ENCODE assay signal across 12 mouse cellular contexts in genomic region chr15:30884692-30885334, GRCm38 (mm10).
DNase-seq lines count a peak whose midpoint lies in the region; ATAC-seq and TF ChIP-seq lines count a peak whose summit lies in the region.
"Had no signal": no experiment of that assay in that cellular context is flagged by ENCODE, and none has a peak within 500 bp of the region (broad histone marks: within the 10 kb centered on the region; RNA-seq: fewer than 3 reads in every experiment).

No protein-coding gene starts in this region.

- no peak for TF ChIP-seq EP300 in stomach, postnatal 0 days (optimal IDR thresholded peaks at IDR 0.05)

- H3K4me1 ChIP-seq in heart, embryonic 12.5 days (replicated peaks), result peaks cover 17% of the 10 kb centered on the region
- H3K4me1 ChIP-seq in neural tube, embryonic 11.5 days (ENCODE audit: control insufficient read depth, insufficient read depth, low read length), result no peaks in the 10 kb centered on the region
- peaks cover 12% of the 10 kb centered on the region for H3K4me1 ChIP-seq in hindbrain, embryonic 16.5 days (ENCODE audit: control insufficient read depth, insufficient read depth, low read depth, low read length)
- H3K4me1 ChIP-seq in neural tube, embryonic 15.5 days, result peaks cover 14% of the 10 kb centered on the region
- H3K4me1 ChIP-seq in stomach, postnatal 0 days (replicated peaks; ENCODE audit: control insufficient read depth, insufficient read depth), result no peaks in the 10 kb centered on the region
- H3K4me1 ChIP-seq: embryonic facial prominence, embryonic 13.5 days; liver, embryonic 12.5 days had no signal

- H3K27ac ChIP-seq in heart, embryonic 12.5 days (ENCODE audit: poor library complexity, severe bottlenecking), result peak overlapping the region; percentile 75
- H3K27ac ChIP-seq in neural tube, embryonic 11.5 days (ENCODE audit: low read depth, low read length), result 0 out of 2 replicates have a peak overlapping the region, but pooled peaks have one; percentile 34
- H3K27ac ChIP-seq in hindbrain, embryonic 16.5 days (ENCODE audit: low read depth, low read length), result peak overlapping the region; percentile 29; the same call in 1 of the 2 replicates
- H3K27ac ChIP-seq in neural tube, embryonic 15.5 days (replicated peaks), result peak overlapping the region; percentile 49; the same call in 1 of the 2 replicates
- H3K27ac ChIP-seq in stomach, postnatal 0 days (replicated peaks), result no peak overlapping the region
- H3K27ac ChIP-seq: embryonic facial prominence, embryonic 13.5 days; liver, embryonic 12.5 days had no signal

- 72% methylated on average over 12 of the region's 12 CpGs for WGBS in heart, embryonic 12.5 days
- WGBS in neural tube, embryonic 11.5 days, result 68% methylated on average over 12 of the region's 12 CpGs
- WGBS in hindbrain, embryonic 16.5 days, result 35% methylated on average over 12 of the region's 12 CpGs
- WGBS in neural tube, embryonic 15.5 days, result 42% methylated on average over 12 of the region's 12 CpGs
- WGBS in stomach, postnatal 0 days, result 74% methylated on average over 12 of the region's 12 CpGs

- H3K9ac ChIP-seq in heart, embryonic 12.5 days, result no peak overlapping the region
- H3K9ac ChIP-seq in neural tube, embryonic 11.5 days (ENCODE audit: low read length), result no peak overlapping the region
- no peak overlapping the region for H3K9ac ChIP-seq in hindbrain, embryonic 16.5 days (ENCODE audit: low read depth, low read length)
- H3K9ac ChIP-seq in neural tube, embryonic 15.5 days (replicated peaks), result no peak overlapping the region
- no peak overlapping the region for H3K9ac ChIP-seq in stomach, postnatal 0 days (ENCODE audit: low read length)
- H3K9ac ChIP-seq: embryonic facial prominence, embryonic 13.5 days; liver, embryonic 12.5 days had no signal

- no peaks in the 10 kb centered on the region for H3K36me3 ChIP-seq in heart, embryonic 12.5 days
- H3K36me3 ChIP-seq in neural tube, embryonic 11.5 days (ENCODE audit: control insufficient read depth, insufficient read depth, low read length), result no peaks in the 10 kb centered on the region
- H3K36me3 ChIP-seq in hindbrain, embryonic 16.5 days (ENCODE audit: control insufficient read depth, insufficient read depth, low read length), result no peaks in the 10 kb centered on the region
- H3K36me3 ChIP-seq in neural tube, embryonic 15.5 days, result peaks cover 3% of the 10 kb centered on the region; the same call in 1 of the 2 replicates
- no peaks in the 10 kb centered on the region for H3K36me3 ChIP-seq in stomach, postnatal 0 days (ENCODE audit: control insufficient read depth, insufficient read depth, low read length)
- H3K36me3 ChIP-seq: embryonic facial prominence, embryonic 13.5 days; liver, embryonic 12.5 days had no signal

- no peak for DNase-seq in heart, adult 8-10 months (ENCODE audit: low spot score)
- peak; percentile 37 for DNase-seq in neural tube, embryonic 11.5 days (ENCODE audit: low spot score)
- DNase-seq in neural tube, embryonic 10.5 days (ENCODE audit: extremely low spot score, low spot score), result no peak
- no peak for DNase-seq in adrenal gland, adult 8-10 months
- no peak for DNase-seq in stomach, postnatal 0 days (ENCODE audit: low spot score)
- DNase-seq: lung, postnatal 4 days had no signal

- no peak overlapping the region for H3K4me3 ChIP-seq in heart, embryonic 12.5 days
- H3K4me3 ChIP-seq in neural tube, embryonic 11.5 days (ENCODE audit: low read depth, low read length), result no peak overlapping the region
- H3K4me3 ChIP-seq in hindbrain, embryonic 16.5 days (ENCODE audit: low read length), result no peak overlapping the region
- H3K4me3 ChIP-seq in neural tube, embryonic 15.5 days (replicated peaks), result no peak overlapping the region
- H3K4me3 ChIP-seq in stomach, postnatal 0 days (ENCODE audit: low read depth, low read length), result no peak overlapping the region
- H3K4me3 ChIP-seq: embryonic facial prominence, embryonic 13.5 days; liver, embryonic 12.5 days; myocyte had no signal

- H3K27me3 ChIP-seq in heart, embryonic 12.5 days (replicated peaks), result no peaks in the 10 kb centered on the region
- no peaks in the 10 kb centered on the region for H3K27me3 ChIP-seq in neural tube, embryonic 11.5 days (ENCODE audit: control insufficient read depth, insufficient read depth, low read length)
- no peaks in the 10 kb centered on the region for H3K27me3 ChIP-seq in hindbrain, embryonic 16.5 days (replicated peaks; ENCODE audit: control insufficient read depth, insufficient read depth, low read length)
- no peaks in the 10 kb centered on the region for H3K27me3 ChIP-seq in neural tube, embryonic 15.5 days (replicated peaks)
- no peaks in the 10 kb centered on the region for H3K27me3 ChIP-seq in stomach, postnatal 0 days (ENCODE audit: control insufficient read depth, insufficient read depth, low read length)
- H3K27me3 ChIP-seq: embryonic facial prominence, embryonic 13.5 days; liver, embryonic 12.5 days had no signal

- H3K4me2 ChIP-seq in heart, embryonic 12.5 days, result peak overlapping the region; percentile 30
- no peak overlapping the region for H3K4me2 ChIP-seq in neural tube, embryonic 11.5 days (ENCODE audit: low read depth)
- no peak overlapping the region for H3K4me2 ChIP-seq in hindbrain, embryonic 16.5 days (ENCODE audit: low read length)
- H3K4me2 ChIP-seq in neural tube, embryonic 15.5 days, result no peak overlapping the region
- H3K4me2 ChIP-seq in stomach, postnatal 0 days (replicated peaks; ENCODE audit: low read depth), result no peak overlapping the region
- H3K4me2 ChIP-seq: embryonic facial prominence, embryonic 13.5 days; liver, embryonic 12.5 days had no signal

- 0 out of 2 replicates have a peak, but pooled peaks have one; percentile 42 for ATAC-seq in heart, embryonic 12.5 days (ENCODE audit: insufficient number of reproducible peaks, low FRiP score)
- ATAC-seq in neural tube, embryonic 11.5 days (ENCODE audit: insufficient read depth, low FRiP score, low TSS enrichment), result peak; percentile 38; the same call in 1 of the 2 replicates
- ATAC-seq in hindbrain, embryonic 16.5 days, result peak; percentile 63
- ATAC-seq in neural tube, embryonic 15.5 days (ENCODE audit: low FRiP score), result peak; percentile 58; the same call in 1 of the 2 replicates
- ATAC-seq in stomach, postnatal 0 days (ENCODE audit: low FRiP score, low TSS enrichment), result no peak
- ATAC-seq: liver, embryonic 12.5 days had no signal

- no peak for TF ChIP-seq CTCF in stomach, postnatal 0 days (IDR thresholded peaks at IDR 0.05; ENCODE audit: low read depth)

- no peaks in the 10 kb centered on the region for H3K9me3 ChIP-seq in heart, embryonic 12.5 days (replicated peaks)
- no peaks in the 10 kb centered on the region for H3K9me3 ChIP-seq in neural tube, embryonic 11.5 days (ENCODE audit: control insufficient read depth, low read length)
- no peaks in the 10 kb centered on the region for H3K9me3 ChIP-seq in hindbrain, embryonic 16.5 days (ENCODE audit: control insufficient read depth, low read length)
- no peaks in the 10 kb centered on the region for H3K9me3 ChIP-seq in neural tube, embryonic 15.5 days (replicated peaks)
- H3K9me3 ChIP-seq in stomach, postnatal 0 days (ENCODE audit: control insufficient read depth, low read length), result no peaks in the 10 kb centered on the region
- H3K9me3 ChIP-seq: embryonic facial prominence, embryonic 13.5 days; liver, embryonic 12.5 days had no signal
